Mouse (Mus musculus): ENCODE results near the gene Pbld1. TPM values are rescaled to one million over a fixed set of nuclear protein-coding genes. Genes with fewer than 3 reads are reported as not detected.
"Not testable (repeated sequence)": the region's sequence is repeated elsewhere in the genome, so short reads cannot be mapped to it uniquely, and the experiment has no call there.

Gene Pbld1
- polyA plus RNA-seq, 1 experiment from 2014 or later = 2.6 TPM

DNA sequence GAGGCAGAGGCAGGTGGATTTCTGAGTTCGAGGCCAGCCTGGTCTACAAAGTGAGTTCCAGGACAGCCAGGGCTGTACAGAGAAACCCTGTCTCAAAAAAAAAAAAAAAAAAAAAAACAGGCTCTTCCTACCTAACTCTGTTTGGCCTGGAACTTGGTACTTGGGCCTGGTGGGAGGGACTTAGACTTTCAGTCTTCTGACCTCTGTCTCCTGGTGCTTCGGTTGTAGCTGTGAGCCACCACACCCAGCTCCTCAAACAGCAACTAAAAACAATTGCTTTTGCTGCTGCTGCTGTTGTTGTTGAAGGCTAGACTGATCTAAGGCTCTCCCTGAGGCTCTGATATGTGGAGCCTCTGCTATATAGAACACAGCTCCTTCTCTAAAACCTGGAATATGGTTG lies 10.9 kb upstream of the Pbld1 start:
- 79% methylated on average over 2 of the region's 2 CpGs for WGBS

DNA sequence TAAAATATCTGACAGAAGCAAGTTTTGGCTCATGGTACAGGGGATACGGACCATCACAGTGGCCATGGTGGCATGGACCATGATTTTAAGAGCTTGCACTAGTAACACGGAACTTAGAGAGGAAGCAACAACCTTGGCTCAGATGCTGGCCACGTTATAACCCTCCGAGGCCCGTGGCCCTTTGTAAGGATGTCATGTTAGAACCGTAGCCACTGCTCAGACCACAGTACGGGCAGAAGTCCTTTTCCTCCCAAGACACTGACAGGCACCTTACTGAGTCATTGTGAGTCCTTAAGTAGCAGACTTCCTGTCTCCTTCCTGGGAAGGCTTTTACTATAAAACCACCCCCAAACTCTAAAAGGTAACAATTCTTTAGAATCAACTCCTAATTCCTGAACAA lies 8.7 kb upstream of the Pbld1 start:
- no peak overlapping the region for H3K4me2 ChIP-seq (replicated peaks)
- H3K4me1 ChIP-seq (replicated peaks) = no peaks in the 10 kb centered on the region
- no peak overlapping the region for H3K27ac ChIP-seq
- H3K36me3 ChIP-seq = no peaks in the 10 kb centered on the region
- H3K4me3 ChIP-seq (replicated peaks) = no peak overlapping the region
- ATAC-seq = no peak
- no peaks in the 10 kb centered on the region for H3K27me3 ChIP-seq (replicated peaks)
- H3K9me3 ChIP-seq = no peaks in the 10 kb centered on the region
- WGBS = 79% methylated on average over 7 of the region's 7 CpGs
- H3K9ac ChIP-seq = no peak overlapping the region

More for the DNA sequence above, 10.9 kb upstream of the Pbld1 start:
- H3K36me3 ChIP-seq = no peaks in the 10 kb centered on the region
- H3K9me3 ChIP-seq = no peaks in the 10 kb centered on the region
- no peak overlapping the region for H3K4me2 ChIP-seq (replicated peaks)
- H3K9ac ChIP-seq = no peak overlapping the region
- H3K4me3 ChIP-seq (replicated peaks) = no peak overlapping the region
- H3K4me1 ChIP-seq (replicated peaks) = no peaks in the 10 kb centered on the region
- no peaks in the 10 kb centered on the region for H3K27me3 ChIP-seq (replicated peaks)
- 0 out of 2 replicates have a peak, but pooled peaks have one; percentile 34 for ATAC-seq
- no peak overlapping the region for H3K27ac ChIP-seq

DNA sequence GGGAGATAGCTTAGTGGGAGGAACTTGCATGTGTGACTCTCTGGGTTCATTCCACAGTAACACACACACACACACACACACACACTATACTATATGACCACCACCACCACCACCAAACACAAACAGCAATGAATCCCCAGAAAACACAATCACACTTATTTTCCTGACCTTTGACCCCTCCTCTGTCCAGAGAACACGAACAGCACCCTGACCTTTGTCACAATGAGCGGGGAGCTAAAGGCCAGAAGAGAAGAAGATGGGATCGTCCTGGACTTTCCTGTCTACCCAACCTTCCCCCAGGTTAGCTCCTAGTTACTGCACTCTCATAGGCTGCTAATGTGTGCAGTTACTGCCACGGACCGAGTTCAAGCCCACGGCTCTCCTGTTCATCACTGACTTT lies 8.0 kb upstream of the Pbld1 start:
- no peak for ATAC-seq
- no peak overlapping the region for H3K9ac ChIP-seq
- no peaks in the 10 kb centered on the region for H3K9me3 ChIP-seq
- H3K27ac ChIP-seq = no peak overlapping the region
- H3K4me1 ChIP-seq (replicated peaks) = no peaks in the 10 kb centered on the region
- 82% methylated on average over 6 of the region's 6 CpGs for WGBS
- H3K36me3 ChIP-seq = no peaks in the 10 kb centered on the region
- no peak overlapping the region for H3K4me3 ChIP-seq (replicated peaks)
- no peak overlapping the region for H3K4me2 ChIP-seq (replicated peaks)
- H3K27me3 ChIP-seq (replicated peaks) = no peaks in the 10 kb centered on the region

DNA sequence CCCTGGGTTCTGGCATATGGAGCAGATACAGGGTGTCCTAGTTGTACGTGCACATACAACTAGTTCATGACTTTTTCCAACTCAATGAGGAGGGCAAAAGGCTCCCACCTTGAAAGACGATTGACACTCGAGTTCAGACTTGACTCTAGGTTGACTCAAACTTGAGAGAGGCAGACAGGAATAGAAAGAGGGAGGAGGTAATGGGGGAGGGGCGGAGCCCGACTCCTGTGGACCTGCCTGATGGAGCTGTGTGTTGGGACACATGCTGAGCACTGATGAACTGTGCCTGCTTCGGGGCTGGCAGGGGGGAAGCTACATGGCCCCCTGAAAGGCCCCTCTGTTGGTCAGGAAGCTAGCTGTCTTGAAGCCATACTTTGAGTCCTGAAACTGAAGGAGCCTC lies 7.0 kb upstream of the Pbld1 start:
- no peak overlapping the region for H3K4me2 ChIP-seq (replicated peaks)
- H3K4me3 ChIP-seq (replicated peaks) = no peak overlapping the region
- no peak overlapping the region for H3K27ac ChIP-seq
- H3K9me3 ChIP-seq = no peaks in the 10 kb centered on the region
- H3K27me3 ChIP-seq (replicated peaks) = no peaks in the 10 kb centered on the region
- H3K36me3 ChIP-seq = no peaks in the 10 kb centered on the region
- 65% methylated on average over 6 of the region's 6 CpGs for WGBS
- H3K4me1 ChIP-seq (replicated peaks) = 0 out of 2 replicates have a peak, but pooled peaks cover 3% of the 10 kb centered on the region
- no peak for ATAC-seq
- H3K9ac ChIP-seq = no peak overlapping the region

DNA sequence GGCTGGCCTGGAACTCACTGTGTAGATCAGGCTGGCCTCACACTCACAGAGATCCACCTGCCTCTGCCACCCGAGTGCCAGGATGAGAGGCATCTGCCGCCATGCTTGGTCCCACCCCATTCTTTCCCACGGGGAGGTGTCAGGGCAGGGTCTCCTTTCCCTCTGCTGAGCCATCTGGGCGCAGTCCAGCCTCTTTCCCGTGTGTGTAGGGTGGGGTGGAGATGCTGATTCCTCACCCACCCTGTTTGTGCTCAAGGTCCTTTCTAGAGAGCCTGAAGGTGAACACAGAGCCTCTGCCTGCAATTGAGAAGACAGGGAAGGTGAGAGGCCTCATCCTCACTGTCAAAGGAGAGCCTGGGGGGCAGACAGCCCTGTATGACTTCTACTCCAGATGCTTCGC lies 5.9 kb upstream of the Pbld1 start:
- not testable (repeated sequence) for H3K4me2 ChIP-seq (replicated peaks); H3K9ac ChIP-seq; H3K4me1 ChIP-seq (replicated peaks); H3K27me3 ChIP-seq (replicated peaks); H3K9me3 ChIP-seq; H3K27ac ChIP-seq; H3K4me3 ChIP-seq (replicated peaks); ATAC-seq; H3K36me3 ChIP-seq
- whole genome bisulfite sequencing = 76% methylated on average over 6 of the region's 6 CpGs

GRCm38 (mm10) chr10:63054586-63054985 lies 5.4 kb upstream of the Pbld1 start:
- WGBS = 80% methylated on average over 2 of the region's 2 CpGs
- Histone ChIP-seq H3K27ac (no peak overlapping the region), H3K9ac (no peak overlapping the region), H3K4me2 (replicated peaks) (no peak overlapping the region), H3K9me3 (no peaks in the 10 kb centered on the region), H3K36me3 (no peaks in the 10 kb centered on the region), H3K4me1 (replicated peaks) (0 out of 2 replicates have a peak, but pooled peaks cover 3% of the 10 kb centered on the region), H3K27me3 (replicated peaks) (no peaks in the 10 kb centered on the region), H3K4me3 (replicated peaks) (no peak overlapping the region)
- ATAC-seq = no peak

- peak overlapping the region; percentile 17 for H3K4me2 ChIP-seq (replicated peaks)
- H3K9ac ChIP-seq = no peak overlapping the region
- no peaks in the 10 kb centered on the region for H3K9me3 ChIP-seq
- H3K36me3 ChIP-seq = no peaks in the 10 kb centered on the region
- no peak overlapping the region for H3K27ac ChIP-seq
- H3K4me1 ChIP-seq (replicated peaks) = 0 out of 2 replicates have a peak, but pooled peaks cover 3% of the 10 kb centered on the region
- no peaks in the 10 kb centered on the region for H3K27me3 ChIP-seq (replicated peaks)
- peak; percentile 86 for ATAC-seq
- WGBS = 27% methylated on average over 24 of the region's 24 CpGs
- no peak overlapping the region for H3K4me3 ChIP-seq (replicated peaks)
Measured at GRCm38 (mm10) chr10:63056966-63057750, 2.8 kb upstream of the Pbld1 start.

DNA sequence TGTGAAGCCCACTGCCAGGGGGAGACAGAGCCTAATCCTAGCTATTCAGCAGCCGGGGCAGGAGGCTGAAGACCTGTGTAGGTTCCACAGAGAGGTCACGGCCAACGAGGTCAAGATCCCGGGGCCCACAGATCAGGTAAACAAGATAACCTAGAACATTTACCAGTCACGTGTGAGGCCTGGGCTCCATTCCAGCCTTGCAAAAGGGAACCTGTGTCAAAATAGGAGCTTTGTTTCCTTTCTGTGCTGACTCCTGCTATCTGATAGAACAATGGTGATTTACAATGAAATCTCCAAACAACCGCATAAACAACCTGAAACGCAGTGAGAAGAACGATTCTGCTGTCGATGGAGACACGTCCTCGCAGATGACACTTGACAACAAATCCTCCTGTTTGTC lies 444 bp downstream of the Pbld1 start:
- Histone ChIP-seq H3K27ac (no peak overlapping the region), H3K4me1 (replicated peaks) (0 out of 2 replicates have a peak, but pooled peaks cover 3% of the 10 kb centered on the region), H3K9ac (no peak overlapping the region), H3K36me3 (no peaks in the 10 kb centered on the region), H3K4me2 (replicated peaks) (no peak overlapping the region), H3K4me3 (replicated peaks) (no peak overlapping the region), H3K9me3 (no peaks in the 10 kb centered on the region), H3K27me3 (replicated peaks) (no peaks in the 10 kb centered on the region)
- 0 out of 2 replicates have a peak, but pooled peaks have one; percentile 25 for ATAC-seq
- WGBS = 51% methylated on average over 11 of the region's 11 CpGs

DNA sequence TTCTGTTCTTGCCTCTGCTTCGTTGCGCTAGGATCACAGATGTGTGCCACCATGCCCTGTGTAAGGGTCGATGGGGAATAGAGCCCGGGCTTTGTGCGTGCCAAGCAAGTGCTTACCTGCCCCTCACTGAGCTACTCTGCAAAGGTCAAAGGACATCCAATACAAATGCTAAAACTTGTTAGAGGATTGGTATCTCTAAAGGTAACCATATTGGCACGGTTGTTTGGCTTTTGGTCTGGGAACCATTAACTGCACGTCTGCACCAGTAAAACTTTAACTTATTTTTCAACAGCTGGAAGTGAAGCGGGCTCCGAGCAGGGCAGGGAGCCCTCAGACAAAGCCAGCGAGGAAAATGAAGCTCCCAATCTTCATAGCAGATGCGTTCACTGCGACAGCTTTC lies 1.3 kb downstream of the Pbld1 start:
- Histone ChIP-seq H3K9ac (no peak overlapping the region), H3K4me3 (replicated peaks) (no peak overlapping the region), H3K4me2 (replicated peaks) (no peak overlapping the region), H3K4me1 (replicated peaks) (0 out of 2 replicates have a peak, but pooled peaks cover 3% of the 10 kb centered on the region), H3K27me3 (replicated peaks) (no peaks in the 10 kb centered on the region), H3K36me3 (no peaks in the 10 kb centered on the region), H3K27ac (no peak overlapping the region), H3K9me3 (no peaks in the 10 kb centered on the region)
- 64% methylated on average over 12 of the region's 12 CpGs for WGBS
- ATAC-seq = peak; percentile 28

DNA sequence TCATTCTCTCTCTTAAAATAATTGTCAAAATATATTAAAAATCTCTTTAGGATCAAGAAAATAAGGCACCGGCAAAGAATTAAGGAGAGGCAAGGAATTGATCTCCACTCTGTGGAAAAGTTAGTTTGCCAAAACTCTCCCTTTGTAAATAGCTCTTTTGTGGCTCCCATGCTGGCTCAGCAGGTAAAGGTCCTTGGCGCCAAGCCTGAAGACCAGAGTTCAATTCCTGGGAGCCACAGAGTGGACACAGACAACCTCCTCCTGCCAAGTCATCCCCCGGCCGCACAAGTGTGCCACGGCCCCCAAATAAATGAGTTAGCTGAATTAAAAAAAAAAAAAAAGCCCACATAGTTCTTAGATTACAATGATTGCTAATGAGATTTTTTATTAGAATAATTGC lies 2.7 kb downstream of the Pbld1 start:
- no peak overlapping the region for H3K9ac ChIP-seq
- H3K4me2 ChIP-seq (replicated peaks) = no peak overlapping the region
- no peak for ATAC-seq
- no peaks in the 10 kb centered on the region for H3K4me1 ChIP-seq (replicated peaks)
- no peaks in the 10 kb centered on the region for H3K27me3 ChIP-seq (replicated peaks)
- no peaks in the 10 kb centered on the region for H3K9me3 ChIP-seq
- no peak overlapping the region for H3K27ac ChIP-seq
- no peak overlapping the region for H3K4me3 ChIP-seq (replicated peaks)
- H3K36me3 ChIP-seq = no peaks in the 10 kb centered on the region
- WGBS = 85% methylated on average over 5 of the region's 5 CpGs

DNA sequence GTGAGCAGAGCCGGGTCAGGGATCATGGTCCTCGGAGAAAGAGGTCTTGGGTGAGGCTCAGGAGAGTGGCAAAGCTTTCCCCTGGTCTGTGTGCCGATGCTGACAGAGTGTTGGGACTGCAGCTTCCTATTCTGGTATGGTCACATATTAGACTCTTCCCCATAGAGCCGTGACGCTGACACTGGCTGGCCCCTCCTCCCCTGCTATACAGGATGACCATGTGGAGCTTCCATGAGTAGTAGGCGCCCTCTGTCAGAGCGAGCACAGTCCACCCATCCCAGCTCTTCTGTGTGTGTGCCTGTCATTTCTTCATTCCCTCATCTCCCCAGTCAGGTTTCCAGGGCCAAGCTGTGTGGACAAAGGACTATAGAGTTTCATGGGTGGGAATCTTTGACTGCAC lies 3.4 kb downstream of the Pbld1 start:
- no peaks in the 10 kb centered on the region for H3K4me1 ChIP-seq (replicated peaks)
- no peak overlapping the region for H3K27ac ChIP-seq
- H3K27me3 ChIP-seq (replicated peaks) = no peaks in the 10 kb centered on the region
- no peaks in the 10 kb centered on the region for H3K9me3 ChIP-seq
- H3K4me3 ChIP-seq (replicated peaks) = no peak overlapping the region
- ATAC-seq = no peak
- no peak overlapping the region for H3K4me2 ChIP-seq (replicated peaks)
- WGBS = 76% methylated on average over 7 of the region's 7 CpGs
- no peak overlapping the region for H3K9ac ChIP-seq
- H3K36me3 ChIP-seq = no peaks in the 10 kb centered on the region

- H3K27ac ChIP-seq = no peak overlapping the region
- no peaks in the 10 kb centered on the region for H3K4me1 ChIP-seq (replicated peaks)
- H3K36me3 ChIP-seq = no peaks in the 10 kb centered on the region
- ATAC-seq = no peak
- no peak overlapping the region for H3K4me2 ChIP-seq (replicated peaks)
- H3K27me3 ChIP-seq (replicated peaks) = no peaks in the 10 kb centered on the region
- H3K4me3 ChIP-seq (replicated peaks) = no peak overlapping the region
- no peaks in the 10 kb centered on the region for H3K9me3 ChIP-seq
- WGBS = 77% methylated on average over 9 of the region's 9 CpGs
- H3K9ac ChIP-seq = no peak overlapping the region
Measured at GRCm38 (mm10) chr10:63064516-63064915, 4.6 kb downstream of the Pbld1 start.

DNA sequence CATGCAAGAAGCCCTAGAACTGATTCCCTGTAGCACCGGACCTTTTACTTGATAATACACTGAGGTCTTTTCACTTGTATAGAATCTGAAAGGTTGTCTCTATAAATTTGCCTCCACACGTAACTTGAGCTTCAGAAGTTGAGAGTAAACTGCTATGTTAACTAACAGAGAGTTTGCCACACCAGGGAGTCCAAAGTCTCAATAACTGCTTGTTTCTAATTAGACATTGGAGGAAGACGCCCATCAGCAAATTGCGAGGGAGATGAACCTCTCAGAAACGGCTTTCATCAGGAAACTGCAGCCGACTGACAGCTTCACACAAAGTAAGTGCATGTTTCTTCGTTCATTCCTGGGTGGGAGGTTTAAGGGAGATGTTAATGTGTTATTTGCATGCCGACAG lies 5.6 kb downstream of the Pbld1 start:
- no peaks in the 10 kb centered on the region for H3K9me3 ChIP-seq
- H3K4me2 ChIP-seq (replicated peaks) = no peak overlapping the region
- no peaks in the 10 kb centered on the region for H3K27me3 ChIP-seq (replicated peaks)
- no peak overlapping the region for H3K27ac ChIP-seq
- WGBS = 66% methylated on average over 8 of the region's 8 CpGs
- H3K9ac ChIP-seq = no peak overlapping the region
- no peak overlapping the region for H3K4me3 ChIP-seq (replicated peaks)
- no peaks in the 10 kb centered on the region for H3K36me3 ChIP-seq
- ATAC-seq = no peak
- H3K4me1 ChIP-seq (replicated peaks) = no peaks in the 10 kb centered on the region
